Mouse (Mus musculus) left cerebral cortex, adult 11 months (tissue): Measurements from ENCODE around the gene Slc39a1.
A peak's percentile ranks its signal among the peaks of the same experiment; 100 is the strongest.

Experiments used
- DNase-seq: peaks from one replicate; pipeline ENCODE4 v3.0.0; 2022; ENCODE audit warnings: low spot score

Gene Slc39a1

DNA sequence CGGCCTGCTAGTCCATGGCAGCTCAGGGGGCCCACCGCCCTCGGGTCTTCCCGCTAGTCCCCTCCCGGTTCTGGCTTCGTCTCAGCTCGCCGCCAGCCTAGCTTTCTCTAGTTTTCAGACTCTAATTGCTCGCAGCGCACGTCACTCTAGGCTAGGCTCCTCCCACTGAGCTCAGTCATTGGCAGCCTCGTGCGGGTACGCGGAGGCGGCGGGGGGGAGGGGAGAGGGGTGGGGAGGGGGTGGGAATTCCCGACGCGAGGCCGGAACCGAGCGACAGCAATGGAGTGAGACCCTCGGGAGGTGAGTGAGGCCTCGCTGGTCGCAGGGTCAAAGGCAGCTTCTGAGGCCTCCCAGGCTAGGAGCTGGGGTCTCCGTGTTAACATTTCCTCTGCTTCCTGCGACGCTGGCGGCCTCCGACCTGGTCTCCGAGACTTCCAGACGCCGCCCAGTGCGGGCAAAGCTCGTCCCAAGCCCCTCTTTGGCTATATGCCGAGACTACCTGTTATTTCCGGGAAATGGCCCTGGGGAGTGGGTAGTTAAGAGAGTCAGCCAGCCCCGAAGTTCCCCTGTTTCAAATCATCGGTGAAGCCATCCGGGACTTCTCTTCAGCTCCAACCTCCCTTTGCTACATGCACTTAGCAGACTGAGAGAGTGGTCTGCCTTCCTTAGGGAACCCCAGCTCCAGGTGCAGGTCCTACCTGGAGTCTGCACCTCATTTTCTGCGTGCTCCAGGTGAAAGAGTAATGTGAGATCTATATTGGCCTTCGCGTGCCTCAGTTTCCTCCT is at the start of gene Slc39a1:
Gene Slc39a1 (plus strand): TSS at position 213 of the 786 bp plus-strand sequence.
- peak; percentile 93 for DNase-seq

DNA sequence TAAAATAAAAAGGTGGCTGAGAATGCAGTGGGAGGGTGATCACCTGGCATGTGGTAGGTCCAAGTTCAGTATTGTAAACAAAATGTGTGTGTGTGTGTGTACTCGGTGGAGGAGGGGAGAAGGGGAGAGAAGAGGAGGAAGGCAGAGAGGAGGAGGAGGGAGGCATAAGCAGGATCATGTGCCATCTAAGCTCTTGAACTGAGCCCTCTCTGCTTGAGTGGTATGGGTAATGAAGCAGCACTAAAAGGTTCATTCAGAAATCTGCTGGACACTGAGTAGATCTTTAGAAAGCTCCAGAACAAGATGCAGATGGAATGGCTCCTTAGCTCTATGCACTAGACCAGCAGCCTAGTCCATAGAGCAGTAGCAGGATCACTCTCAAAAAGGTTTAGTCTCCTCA is 45.1 kb upstream of the Slc39a1 start:
- no peak for DNase-seq

DNA sequence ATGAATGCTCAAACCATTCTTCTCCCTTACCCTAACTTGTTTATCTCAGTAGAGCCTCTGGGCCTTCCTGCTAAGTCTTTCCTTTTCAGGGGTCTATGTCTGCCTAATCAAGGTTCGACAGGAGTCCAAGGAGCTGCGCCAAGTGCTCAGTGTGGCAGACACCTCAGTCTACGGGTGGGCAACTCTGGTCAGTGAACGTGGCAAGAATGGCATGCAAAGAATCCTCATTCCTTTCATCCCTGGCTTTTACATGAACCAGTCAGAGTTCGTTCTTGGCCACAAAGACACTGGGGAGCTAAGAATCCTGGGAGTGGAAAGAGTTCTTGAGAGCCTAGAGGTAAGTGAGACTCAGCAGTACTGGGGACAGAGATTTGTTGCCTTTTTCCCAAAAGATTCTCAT is 44.4 kb upstream of the Slc39a1 start:
- DNase-seq = no peak

DNA sequence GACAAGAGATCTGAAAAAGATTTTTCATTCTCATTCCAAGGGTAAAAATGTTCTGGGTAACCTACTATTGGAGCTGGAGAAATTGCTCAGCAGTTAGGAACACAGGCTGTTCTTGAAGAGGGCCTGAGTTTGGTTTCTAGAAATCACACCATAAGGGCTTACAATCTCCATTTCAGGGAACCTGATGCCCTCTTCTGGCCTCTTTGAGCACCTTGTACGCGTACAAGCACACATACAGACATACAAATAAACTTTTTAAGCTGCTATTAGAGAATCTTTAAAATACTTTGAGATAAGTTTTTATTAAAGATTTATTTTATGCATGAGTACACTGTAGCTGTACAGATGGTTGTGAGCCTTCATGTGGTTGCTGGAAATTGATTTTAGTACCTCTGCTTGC is 43.4 kb upstream of the Slc39a1 start:
- DNase-seq = no peak

DNA sequence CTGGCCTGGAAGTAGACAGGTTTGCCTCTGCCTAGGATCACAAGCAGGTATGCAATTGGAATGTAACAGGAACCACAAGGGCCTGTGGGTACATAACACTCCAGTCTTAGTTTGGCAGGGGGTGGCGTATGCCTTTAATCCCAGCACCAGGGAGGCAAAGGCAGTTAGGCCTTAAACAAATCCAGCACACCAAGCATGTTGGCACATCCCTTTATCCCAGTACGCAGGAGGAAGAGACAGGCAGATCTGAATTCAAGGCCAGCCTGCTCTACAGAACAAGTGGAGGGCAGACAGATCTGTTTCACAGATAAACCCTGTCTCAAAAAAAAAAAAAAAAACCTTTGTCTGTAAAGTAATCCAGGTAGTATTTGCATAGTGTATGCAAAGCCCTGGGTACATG is 39.3 kb upstream of the Slc39a1 start:
- DNase-seq = no peak

DNA sequence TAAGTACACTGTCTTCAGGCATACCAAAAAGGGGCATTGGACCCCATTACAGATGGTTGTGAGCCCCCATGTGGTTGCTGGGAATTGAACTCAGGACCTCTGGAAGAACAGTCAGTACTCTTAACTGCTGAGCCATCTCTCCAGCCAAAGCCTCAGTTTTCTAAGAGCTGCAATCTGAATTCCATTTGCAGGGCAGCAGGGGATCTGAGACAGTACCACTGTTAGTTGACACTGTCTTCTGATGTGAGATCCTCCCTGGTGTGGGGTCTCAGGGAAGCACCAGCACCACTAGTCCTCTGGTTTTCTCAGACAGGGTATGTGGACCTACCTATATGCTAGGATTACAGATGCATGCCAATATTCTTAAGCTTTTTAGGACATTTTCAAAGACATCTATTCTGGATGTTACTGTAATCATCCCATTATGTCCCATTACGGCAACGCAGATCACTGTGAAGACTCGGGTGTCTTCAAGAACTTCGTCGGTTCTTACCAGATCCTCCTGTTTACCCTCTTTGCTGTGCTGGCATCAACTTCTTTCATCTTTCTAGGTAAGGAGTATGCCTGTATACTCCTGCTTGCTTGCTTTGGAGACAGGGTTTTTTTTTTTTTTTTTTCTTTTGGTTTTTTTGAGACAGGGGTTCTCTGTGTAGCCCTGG is 37.9 kb upstream of the Slc39a1 start:
- no peak for DNase-seq

DNA sequence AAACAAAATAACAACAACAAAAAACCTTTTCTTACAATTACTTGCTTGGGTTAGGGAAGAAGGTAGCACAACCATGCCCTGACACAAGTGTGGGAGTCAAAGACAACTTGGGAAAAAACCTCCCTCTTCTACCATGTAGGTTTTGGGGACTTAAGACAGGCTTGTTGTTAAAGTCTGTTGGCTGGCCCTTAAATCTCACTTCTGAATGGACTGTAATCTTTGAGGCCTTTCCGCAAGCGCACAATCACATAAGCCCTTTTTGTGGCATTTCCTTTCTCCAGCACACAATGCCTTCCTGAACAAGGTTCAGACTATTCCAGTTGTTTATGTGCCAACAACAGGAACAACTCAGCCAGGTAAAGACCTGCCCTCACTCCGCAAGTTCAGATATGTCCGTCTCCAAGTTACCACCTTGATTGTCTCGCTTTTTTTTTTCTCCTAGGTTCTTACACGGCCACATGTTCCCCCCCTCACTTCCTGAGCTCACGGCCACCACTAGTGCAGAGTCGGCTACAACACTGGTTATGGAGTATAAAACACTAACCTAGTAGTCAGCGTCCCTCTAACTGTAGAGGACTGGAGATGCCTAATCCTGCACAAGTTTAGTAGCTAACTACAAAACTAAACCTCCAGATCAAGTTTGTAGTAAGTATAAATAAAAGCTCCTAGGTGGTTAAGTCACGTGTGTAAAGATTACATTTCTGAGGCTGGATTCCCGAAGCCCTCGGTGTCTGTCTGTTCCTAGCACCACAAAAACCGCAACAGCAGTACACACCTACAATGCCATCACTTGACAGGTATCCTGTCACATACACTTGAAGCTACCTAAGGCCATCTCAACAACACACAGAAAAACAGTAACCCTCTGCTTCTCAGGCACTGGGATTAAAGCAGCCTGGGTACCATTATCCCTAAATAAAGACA is 36.2 kb upstream of the Slc39a1 start:
- no peak for DNase-seq

DNA sequence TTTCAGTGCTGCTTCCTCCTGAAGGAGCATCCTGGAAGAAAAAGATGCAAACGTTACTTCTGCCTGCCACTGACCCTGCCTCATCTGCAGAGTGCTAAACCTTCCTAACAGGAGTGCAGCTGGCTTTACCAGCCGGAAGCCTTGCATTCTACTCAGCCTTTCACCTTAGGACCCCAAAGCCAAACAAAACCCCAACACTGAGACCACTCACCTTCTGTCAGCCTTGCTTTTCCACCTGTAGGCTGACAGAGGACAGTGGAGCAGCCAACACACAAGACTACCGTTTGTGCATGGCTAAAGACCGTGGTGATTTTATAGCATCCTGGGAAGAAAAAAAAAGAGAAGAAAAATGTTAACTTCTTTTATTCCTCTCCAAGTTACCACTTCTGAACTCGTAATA is 35.2 kb upstream of the Slc39a1 start:
- DNase-seq = no peak

DNA sequence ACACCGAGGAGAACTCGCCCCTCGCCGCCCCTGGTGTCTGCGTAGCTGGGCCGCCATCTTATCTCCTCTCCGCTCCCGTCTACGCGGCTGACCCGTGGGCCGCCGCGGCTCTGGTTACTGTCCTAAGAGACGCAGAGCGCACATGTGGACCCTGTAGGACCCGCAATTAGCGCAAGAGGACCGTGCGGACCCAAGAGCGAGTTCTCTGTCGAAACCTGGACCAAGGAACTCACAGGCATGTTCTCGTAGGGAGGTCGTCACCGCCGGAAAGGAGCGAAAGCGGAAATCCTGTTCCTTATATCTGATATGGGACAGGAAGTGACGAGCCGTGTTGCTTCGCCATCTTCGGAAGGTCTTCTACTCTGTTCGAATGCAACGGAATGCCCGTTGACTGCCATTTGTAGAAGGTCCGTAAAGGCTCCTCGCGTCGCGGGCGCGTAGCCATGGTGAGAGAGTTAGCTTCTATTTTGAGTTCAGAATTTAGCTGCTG is 34.5 kb upstream of the Slc39a1 start, which contains the start of the genes Rps27 and Rab13:
Gene Rps27 (minus strand): TSS at position 275 of the 490 bp plus-strand sequence.
Gene Rab13 (plus strand): TSS at position 319 of the 490 bp plus-strand sequence.
- DNase-seq = peak; percentile 90

DNA sequence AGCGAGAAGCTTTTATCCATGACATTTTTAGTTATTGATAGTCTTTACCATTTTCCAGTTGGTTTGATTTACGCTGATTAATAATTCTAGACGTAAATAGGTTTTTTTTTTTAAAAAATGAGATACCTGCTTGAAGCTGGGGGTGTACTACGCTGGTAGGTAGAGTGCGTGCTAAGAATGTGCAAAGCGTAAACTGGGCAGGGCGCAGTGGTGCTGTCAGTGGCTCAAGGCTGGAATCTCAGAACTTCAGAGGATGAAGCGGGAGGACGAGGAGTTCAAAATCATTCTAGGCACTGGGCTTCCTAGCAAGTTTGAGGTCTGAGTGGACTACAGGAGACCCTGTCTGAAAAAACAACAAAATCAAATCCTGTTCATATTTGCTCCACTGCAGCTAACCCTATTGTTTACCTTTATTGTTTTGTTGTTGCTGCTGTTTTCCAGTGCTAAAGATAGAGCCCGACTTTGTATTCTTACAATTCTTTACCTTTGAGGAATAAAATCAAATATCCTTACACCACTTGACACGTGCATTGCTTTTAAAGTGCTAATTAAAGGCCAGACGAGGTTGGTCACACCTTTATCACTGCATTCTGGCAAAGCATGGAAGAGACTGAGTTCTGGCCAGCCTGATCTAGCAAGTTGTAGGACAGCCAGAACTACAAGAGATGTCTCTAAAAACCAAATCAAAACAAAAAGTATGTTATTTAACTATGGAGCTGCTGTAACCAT is 33.9 kb upstream of the Slc39a1 start:
- DNase-seq = no peak

DNA sequence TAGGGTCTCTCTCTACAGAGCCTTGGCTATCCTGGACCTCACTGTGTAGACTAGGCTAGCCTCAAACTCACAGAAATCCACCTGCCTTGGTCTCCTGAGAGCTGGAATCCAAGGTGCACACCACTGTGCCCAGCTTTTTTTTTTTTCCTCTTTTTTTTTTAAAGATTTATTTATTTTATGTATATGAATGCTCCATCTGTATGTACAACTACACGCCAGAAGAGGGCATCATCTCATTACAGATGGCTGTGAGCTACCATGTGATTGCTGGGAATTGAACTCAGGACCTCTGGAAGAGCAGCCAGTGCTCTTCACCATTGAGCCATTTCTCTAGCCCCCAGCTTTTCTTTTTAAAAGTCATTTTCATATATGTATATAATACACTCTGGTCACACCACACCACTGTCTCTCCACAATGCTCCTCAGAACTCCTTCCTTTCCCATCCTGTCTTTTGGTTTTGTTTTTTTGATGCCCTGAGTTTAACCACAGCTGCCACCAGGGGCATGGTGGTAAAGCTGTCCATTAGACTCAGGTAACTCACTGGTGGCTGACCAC is 32.1 kb upstream of the Slc39a1 start:
- DNase-seq = no peak

DNA sequence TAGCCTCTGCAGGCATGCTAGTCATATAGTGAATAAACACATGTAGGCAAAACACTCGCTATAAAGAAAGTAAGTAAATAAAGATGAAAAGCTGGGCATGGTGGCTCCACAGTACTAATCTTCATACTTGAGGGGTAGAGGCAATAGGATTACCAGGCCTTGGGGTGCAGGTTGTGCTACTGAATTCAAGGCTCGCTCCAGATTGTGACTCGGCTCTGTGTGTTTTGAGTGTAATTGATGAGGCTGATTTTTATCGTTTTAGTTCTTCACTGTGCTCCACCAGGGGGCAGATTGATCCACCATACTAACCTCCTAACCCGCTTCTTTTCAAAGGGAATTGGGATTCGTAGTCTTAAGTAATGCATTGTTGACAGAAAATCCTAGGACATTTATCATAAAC is 27.9 kb upstream of the Slc39a1 start:
- peak; percentile 28 for DNase-seq

DNA sequence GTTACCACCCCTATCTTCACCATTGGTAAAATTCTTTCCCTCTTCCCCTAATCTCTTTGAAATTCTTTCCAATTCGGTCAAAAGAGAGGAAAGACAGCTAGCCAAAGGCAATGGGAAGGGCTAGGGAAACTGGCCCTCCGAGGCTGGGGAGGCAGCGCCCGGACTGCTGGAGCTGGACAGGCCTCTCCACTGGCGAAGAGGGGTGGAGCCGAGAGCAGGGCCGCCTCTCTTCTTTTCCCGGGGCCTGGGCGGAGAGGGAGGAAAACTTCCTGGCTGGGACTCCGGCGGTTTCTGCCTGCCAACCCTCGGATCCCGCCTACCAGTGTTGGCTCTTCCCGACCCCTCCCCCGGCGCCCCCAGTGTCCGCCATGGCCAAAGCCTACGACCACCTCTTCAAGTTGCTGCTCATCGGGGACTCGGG is 27.4 kb upstream of the Slc39a1 start:
- DNase-seq = no peak

DNA sequence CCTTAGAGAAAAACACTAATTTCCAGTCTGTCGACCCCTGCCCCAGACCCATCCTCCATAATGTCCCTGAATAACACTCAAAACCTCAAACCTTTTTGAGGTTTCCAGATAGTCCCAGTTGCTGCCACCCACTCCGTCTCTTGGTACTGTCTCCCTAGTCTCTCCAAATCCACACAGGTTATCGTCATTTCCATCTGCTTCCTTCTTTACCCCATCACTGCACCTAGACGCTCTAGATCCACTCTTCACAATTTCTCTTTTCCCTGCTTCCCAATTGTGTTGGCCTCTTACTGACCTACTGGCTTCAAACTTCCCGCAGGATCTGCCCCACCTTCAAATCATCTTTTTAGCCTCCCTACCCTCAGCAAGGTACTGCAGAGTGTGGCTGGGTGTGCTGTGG is 26.8 kb upstream of the Slc39a1 start:
- no peak for DNase-seq

DNA sequence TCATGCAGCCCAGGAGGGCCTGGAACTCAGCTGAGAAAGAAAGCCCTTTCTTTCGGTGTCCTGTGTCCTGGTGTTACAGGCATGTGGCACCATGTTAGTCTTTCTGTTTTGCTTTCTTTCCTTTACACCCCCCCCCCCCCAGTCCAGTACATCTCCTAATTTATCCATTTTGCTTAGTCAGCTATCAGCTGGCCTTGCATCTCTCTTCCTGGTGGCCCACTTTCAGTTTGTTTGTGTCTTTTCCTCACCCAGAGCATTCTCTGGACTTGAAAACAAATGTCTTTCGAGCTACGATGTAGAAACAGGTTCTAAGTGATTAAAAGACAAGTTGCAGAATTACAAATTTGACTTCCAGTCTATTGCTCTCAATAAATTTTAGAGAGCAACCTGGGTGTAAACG is 25.5 kb upstream of the Slc39a1 start:
- no peak for DNase-seq

DNA sequence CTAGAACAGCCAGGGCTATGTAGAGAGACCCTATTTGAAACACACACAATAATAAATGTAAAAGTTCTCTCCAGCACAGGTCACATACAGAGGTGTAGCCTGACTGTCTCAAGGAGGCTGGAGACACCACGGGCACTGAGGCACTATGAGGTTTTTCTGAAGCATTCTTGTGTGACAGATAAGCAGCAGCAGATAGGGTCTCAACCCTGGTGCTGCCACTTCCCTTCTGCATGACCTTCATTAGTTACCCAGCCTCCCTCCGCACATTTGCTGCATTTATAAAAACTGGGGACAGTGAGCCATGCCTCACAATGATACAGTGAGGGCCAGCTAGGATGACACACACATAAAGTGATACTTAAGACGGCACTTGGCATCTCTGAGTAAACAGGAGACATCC is 25.0 kb upstream of the Slc39a1 start:
- no peak for DNase-seq

DNA sequence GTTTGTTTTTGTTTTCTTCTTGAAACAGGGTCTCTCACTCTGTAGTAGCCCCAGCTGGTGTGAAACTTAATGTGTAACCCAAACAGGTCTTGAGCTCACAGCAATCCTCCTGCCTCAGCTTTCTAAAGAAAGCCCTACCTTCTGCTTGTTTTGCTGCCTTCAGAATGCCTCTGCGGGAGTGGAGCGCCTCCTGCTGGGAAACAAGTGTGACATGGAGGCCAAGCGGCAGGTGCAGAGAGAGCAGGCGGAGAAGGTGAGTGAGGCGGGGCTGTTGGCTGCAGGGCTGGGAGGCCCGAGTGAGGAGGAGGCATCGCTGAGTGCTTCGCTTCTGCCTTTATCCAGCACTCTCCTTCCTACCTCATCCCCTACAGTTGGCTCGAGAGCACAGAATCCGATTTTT is 23.6 kb upstream of the Slc39a1 start:
- DNase-seq = no peak

DNA sequence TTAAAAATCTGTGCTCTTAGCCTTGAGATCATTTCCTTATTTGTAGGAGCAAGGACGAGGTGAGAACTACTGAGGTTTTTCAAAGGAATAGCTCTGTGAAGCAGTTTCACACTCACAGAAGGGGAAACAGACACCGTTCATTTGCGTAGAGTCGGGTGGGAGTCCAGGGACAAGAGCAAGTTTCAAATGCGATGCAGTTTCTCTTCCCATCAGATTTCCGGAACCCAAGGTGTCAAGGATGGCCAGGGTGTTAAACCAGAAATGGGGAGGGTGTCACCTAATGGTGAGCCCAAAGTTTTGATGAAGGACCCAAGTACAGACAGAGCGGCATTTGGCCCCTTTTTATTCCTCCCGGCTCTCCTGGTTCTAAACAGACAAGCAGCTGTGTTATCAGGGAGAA is 16.9 kb upstream of the Slc39a1 start:
- no peak for DNase-seq

DNA sequence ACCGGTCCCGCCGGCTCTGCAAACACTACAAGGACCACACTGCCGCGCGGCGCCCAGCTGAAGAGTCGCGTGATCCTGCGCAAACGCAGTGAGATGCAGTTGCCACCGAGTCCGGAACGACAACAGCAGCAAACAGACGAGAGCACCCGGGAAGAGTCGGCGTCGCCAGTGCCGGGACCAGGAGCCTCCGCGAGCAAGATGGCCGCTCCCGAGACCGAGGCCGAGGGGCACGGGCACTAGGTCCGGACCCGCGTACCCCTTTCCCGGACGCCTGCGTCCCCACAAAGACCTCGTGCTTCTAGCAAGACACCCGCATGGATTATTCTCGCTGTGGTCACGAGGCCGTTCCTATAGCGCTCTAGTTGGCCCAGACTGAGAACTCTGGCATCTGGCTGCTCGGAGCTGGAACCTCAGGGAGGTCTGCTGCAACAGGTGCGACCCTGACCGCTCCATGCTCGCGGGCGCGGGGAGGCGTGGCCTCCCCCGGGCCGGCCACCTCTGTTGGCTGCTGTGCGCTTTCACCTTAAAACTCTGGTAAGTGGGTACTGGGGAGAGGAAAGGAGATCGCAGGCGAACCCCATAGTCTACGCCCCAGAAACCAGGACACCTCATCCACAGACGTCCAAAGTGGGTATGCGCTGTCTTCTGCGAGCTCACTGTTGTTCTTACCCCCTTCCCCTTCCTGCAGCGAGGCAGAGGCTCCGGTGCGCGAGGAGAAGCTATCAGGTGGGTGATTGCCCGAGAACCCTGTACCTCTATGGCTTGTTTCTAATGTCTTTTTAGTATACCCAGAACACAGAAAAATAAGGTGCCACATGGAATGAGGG is 16.3 kb upstream of the Slc39a1 start, which contains the start of gene Jtb:
Gene Jtb (plus strand): TSS at position 91 of the 827 bp plus-strand sequence.
- DNase-seq = peak; percentile 93

DNA sequence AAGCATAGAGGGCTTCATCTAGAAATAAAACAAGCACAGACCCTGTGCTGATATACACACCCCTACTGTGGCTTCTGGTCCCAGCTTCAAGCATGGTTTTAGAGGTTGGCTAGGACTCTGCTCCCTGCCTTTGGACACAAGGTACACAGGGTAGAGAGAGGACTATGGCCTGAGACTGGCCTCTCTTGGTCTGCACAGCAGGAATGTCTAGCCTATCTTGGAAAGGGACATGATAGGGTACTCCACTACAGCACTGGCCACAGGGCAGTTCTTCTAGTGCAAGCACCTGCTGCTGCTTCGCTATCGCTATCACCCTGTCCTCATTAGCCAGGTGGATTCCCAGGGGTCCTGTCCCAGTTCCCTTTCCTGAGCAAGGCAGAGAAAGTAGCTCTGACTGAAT is 6.7 kb upstream of the Slc39a1 start:
- no peak for DNase-seq
